33 mouse cellular contexts compared by ENCODE assay signal in the genomic region with DNA sequence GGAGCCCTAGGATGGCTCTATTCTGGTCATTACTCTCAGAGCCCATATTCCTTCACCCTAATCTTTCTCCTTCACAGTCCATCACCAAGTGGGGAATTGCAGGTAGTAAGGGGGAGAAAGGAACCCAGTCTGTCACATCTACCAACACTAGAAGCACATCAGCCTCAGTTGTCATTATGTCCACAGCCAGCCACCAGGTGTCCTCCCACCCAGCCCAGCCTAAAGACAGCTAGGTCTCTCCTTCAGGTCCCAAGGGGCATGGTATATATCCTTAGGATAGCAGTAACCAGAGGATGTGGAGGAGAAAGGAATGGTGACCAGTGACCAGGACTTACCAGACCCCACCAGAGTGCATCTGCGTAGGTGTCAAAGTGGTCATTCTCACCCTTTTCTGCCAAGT. TPM values are rescaled to one million over a fixed set of nuclear protein-coding genes. Genes with fewer than 3 reads are reported as not detected.
DNase-seq lines count a peak whose midpoint lies in the region; ATAC-seq and TF ChIP-seq lines count a peak whose summit lies in the region.
"Had no signal": no experiment of that assay in that cellular context is flagged by ENCODE, and none has a peak within 500 bp of the region (broad histone marks: within the 10 kb centered on the region; RNA-seq: fewer than 3 reads in every experiment).

No protein-coding gene starts in this region.

- H3K36me3 ChIP-seq in kidney, postnatal 0 days (ENCODE audit: insufficient read depth, low read length), result no peaks in the 10 kb centered on the region
- no peaks in the 10 kb centered on the region for H3K36me3 ChIP-seq in midbrain, embryonic 11.5 days (ENCODE audit: control insufficient read depth, insufficient read depth, low read length)
- peaks cover 20% of the 10 kb centered on the region for H3K36me3 ChIP-seq in midbrain, embryonic 16.5 days (ENCODE audit: control insufficient read depth, insufficient read depth, low read length)
- H3K36me3 ChIP-seq: G1E; kidney, embryonic 15.5 days; limb, embryonic 13.5 days; liver, embryonic 13.5 days had no signal

- DNase-seq in CD4-positive, CD25-positive, alpha-beta regulatory T cell, adult 2 months (ENCODE audit: low read depth, low spot score), result peak; percentile 4
- DNase-seq in kidney, postnatal 0 days (ENCODE audit: low spot score), result no peak
- DNase-seq in kidney, postnatal 4 days, result no peak
- DNase-seq in midbrain, embryonic 11.5 days (ENCODE audit: low spot score, missing footprints), result peak; percentile 31
- DNase-seq in left cerebral cortex, postnatal 25 days (ENCODE audit: low spot score in 2 of 2), result no peak
- DNase-seq: adrenal gland, postnatal 14 days; cerebellum, adult 11-12 months; cerebellum, postnatal 10 days; gastrocnemius, postnatal 14 days; heart, postnatal 36 days; kidney, postnatal 36 days; layer of hippocampus, adult 9-11 months; liver, embryonic 13.5 days; lung, embryonic 14.5 days; lung, postnatal 14 days; retina, postnatal 1 day; right cerebral cortex, postnatal 25 days; thymus, adult 18-20 months; thymus, postnatal 25 days had no signal

- no peak overlapping the region for H3K4me2 ChIP-seq in kidney, postnatal 0 days (ENCODE audit: low read length)
- H3K4me2 ChIP-seq in midbrain, embryonic 11.5 days, result no peak overlapping the region
- H3K4me2 ChIP-seq in midbrain, embryonic 16.5 days (ENCODE audit: low read length), result no peak overlapping the region
- H3K4me2 ChIP-seq: heart, embryonic 11.5 days; hindbrain, embryonic 12.5 days; kidney, embryonic 15.5 days; limb, embryonic 13.5 days; liver, embryonic 13.5 days; lung, embryonic 14.5 days had no signal

- no peaks in the 10 kb centered on the region for H3K27me3 ChIP-seq in kidney, postnatal 0 days (ENCODE audit: insufficient read depth, low read length)
- H3K27me3 ChIP-seq in midbrain, embryonic 11.5 days (ENCODE audit: control insufficient read depth, insufficient read depth, low read length), result no peaks in the 10 kb centered on the region
- no peaks in the 10 kb centered on the region for H3K27me3 ChIP-seq in midbrain, embryonic 16.5 days (ENCODE audit: control insufficient read depth, insufficient read depth, low read depth, low read length)
- H3K27me3 ChIP-seq: hindbrain, embryonic 12.5 days; kidney, embryonic 15.5 days; limb, embryonic 13.5 days had no signal

- WGBS in kidney, postnatal 0 days, result 86% methylated on average over 1 of the region's 1 CpGs
- 95% methylated on average over 1 of the region's 1 CpGs for WGBS in midbrain, embryonic 11.5 days
- 100% methylated on average over 1 of the region's 1 CpGs for WGBS in midbrain, embryonic 16.5 days

- no peak overlapping the region for H3K27ac ChIP-seq in kidney, postnatal 0 days
- no peak overlapping the region for H3K27ac ChIP-seq in midbrain, embryonic 11.5 days (ENCODE audit: low read depth, low read length)
- H3K27ac ChIP-seq in midbrain, embryonic 16.5 days (ENCODE audit: low read length), result no peak overlapping the region
- H3K27ac ChIP-seq: hindbrain, embryonic 12.5 days; hindbrain, postnatal 0 days; kidney, embryonic 15.5 days; limb, embryonic 13.5 days; liver, embryonic 13.5 days had no signal

- H3K4me1 ChIP-seq in kidney, postnatal 0 days (replicated peaks; ENCODE audit: insufficient read depth, low read length), result no peaks in the 10 kb centered on the region
- peaks cover 15% of the 10 kb centered on the region for H3K4me1 ChIP-seq in midbrain, embryonic 11.5 days (ENCODE audit: control insufficient read depth, insufficient read depth, low read length)
- peaks cover 32% of the 10 kb centered on the region for H3K4me1 ChIP-seq in midbrain, embryonic 16.5 days (ENCODE audit: control insufficient read depth, insufficient read depth, low read length)
- H3K4me1 ChIP-seq: kidney, embryonic 15.5 days; limb, embryonic 13.5 days had no signal

- no peak overlapping the region for H3K9ac ChIP-seq in kidney, postnatal 0 days (ENCODE audit: low read depth, low read length)
- H3K9ac ChIP-seq in midbrain, embryonic 11.5 days (ENCODE audit: low read length), result no peak overlapping the region
- H3K9ac ChIP-seq in midbrain, embryonic 16.5 days (ENCODE audit: low read depth, low read length), result no peak overlapping the region
- H3K9ac ChIP-seq: hindbrain, embryonic 12.5 days; kidney, embryonic 15.5 days; limb, embryonic 13.5 days; liver, embryonic 13.5 days; lung, embryonic 14.5 days had no signal

- intact Hi-C loops in left cerebral cortex, postnatal 25 days (cut with DNase I), result loop anchor here (5.0 kb wide), 1 partner anchor 41 kb away; no protein-coding TSS in a partner anchor

- no peak for ATAC-seq in CD4-positive, CD25-positive, alpha-beta regulatory T cell, adult 4 months
- ATAC-seq in kidney, postnatal 0 days (replicated peaks; ENCODE audit: low FRiP score, low read depth), result no peak
- no peak for ATAC-seq in midbrain, embryonic 11.5 days (ENCODE audit: low FRiP score)
- no peak for ATAC-seq in midbrain, embryonic 16.5 days
- ATAC-seq in monocyte, adult 5-6 weeks (replicated peaks; ENCODE audit: insufficient number of reproducible peaks, low FRiP score, low TSS enrichment, poor library complexity, severe bottlenecking), result 0 out of 2 replicates have a peak, but pooled peaks have one; percentile 17
- ATAC-seq: forebrain, embryonic 16.5 days; hindbrain, postnatal 0 days; intestine, embryonic 16.5 days had no signal

- H3K4me3 ChIP-seq in kidney, postnatal 0 days (replicated peaks; ENCODE audit: low read depth, low read length), result no peak overlapping the region
- H3K4me3 ChIP-seq in midbrain, embryonic 11.5 days (ENCODE audit: low read depth, low read length), result no peak overlapping the region
- no peak overlapping the region for H3K4me3 ChIP-seq in midbrain, embryonic 16.5 days (ENCODE audit: low read depth, low read length)
- H3K4me3 ChIP-seq: erythroblast, embryonic 14.5 days; hindbrain, embryonic 12.5 days; kidney, embryonic 15.5 days; limb, embryonic 13.5 days; liver, embryonic 13.5 days had no signal

- peak; percentile 7; the same call in 1 of the 2 replicates for TF ChIP-seq CTCF in kidney, postnatal 0 days (IDR thresholded peaks at IDR 0.05; ENCODE audit: low read depth)

- H3K9me3 ChIP-seq in kidney, postnatal 0 days (replicated peaks; ENCODE audit: low read length), result no peaks in the 10 kb centered on the region
- H3K9me3 ChIP-seq in midbrain, embryonic 11.5 days (ENCODE audit: control insufficient read depth, low read length), result no peaks in the 10 kb centered on the region
- no peaks in the 10 kb centered on the region for H3K9me3 ChIP-seq in midbrain, embryonic 16.5 days (replicated peaks; ENCODE audit: control insufficient read depth, low read length, poor library complexity, severe bottlenecking)
- H3K9me3 ChIP-seq: G1E; hindbrain, embryonic 12.5 days; kidney, embryonic 15.5 days; limb, embryonic 13.5 days; liver, embryonic 13.5 days had no signal

RNA-seq across cellular contexts. Expression of a gene that starts 23.4 kb away (rescaled TPM):
- not detected for polyA plus RNA-seq in CD4-positive, CD25-positive, alpha-beta regulatory T cell, adult 4 months (2017; shearing (Covaris generic))
- 0.17 TPM in 1 of 2 replicates, not detected in the other for polyA plus RNA-seq in kidney, postnatal 0 days (2015; fragmentation: Nextera tagmentation; extraction: Ambion mirVana)
- 8.7 and 8.8 TPM in 2 replicates for polyA plus RNA-seq in midbrain, embryonic 11.5 days (2014; fragmentation: Nextera tagmentation; extraction: Ambion mirVana)
- polyA plus RNA-seq in midbrain, embryonic 16.5 days (2015; fragmentation: Nextera tagmentation; extraction: Ambion mirVana), result 50.2 and 50.8 TPM in 2 replicates
- not detected in 3 replicates for total RNA-seq in monocyte, adult 5-6 weeks (2017)
- total RNA-seq in left cerebral cortex, postnatal 25 days (2021), result 100 to 1,000 TPM; 227 to 240 TPM
- total RNA-seq: granulocyte monocyte progenitor cell, adult 5-6 weeks; heart, postnatal 36 days had no signal
- polyA plus RNA-seq: G1E had no signal

RNA-seq across cellular contexts. Expression of a gene that starts 45.1 kb away (rescaled TPM):
- polyA plus RNA-seq in CD4-positive, CD25-positive, alpha-beta regulatory T cell, adult 4 months (2017; shearing (Covaris generic)), result not detected
- polyA plus RNA-seq in kidney, postnatal 0 days (2015; fragmentation: Nextera tagmentation; extraction: Ambion mirVana), result 0.05 TPM in 1 of 2 replicates, not detected in the other
- 0.87 and 0.94 TPM in 2 replicates for polyA plus RNA-seq in midbrain, embryonic 11.5 days (2014; fragmentation: Nextera tagmentation; extraction: Ambion mirVana)
- 10.0 and 11.0 TPM in 2 replicates for polyA plus RNA-seq in midbrain, embryonic 16.5 days (2015; fragmentation: Nextera tagmentation; extraction: Ambion mirVana)
- not detected in 3 replicates for total RNA-seq in monocyte, adult 5-6 weeks (2017)
- 1,000 to 10,000 TPM; 1,322 to 1,385 TPM for total RNA-seq in left cerebral cortex, postnatal 25 days (2021)
- total RNA-seq: common myeloid progenitor, adult 5-6 weeks; granulocyte monocyte progenitor cell, adult 5-6 weeks had no signal
- polyA plus RNA-seq: erythroblast, embryonic 14.5 days; G1E; limb, embryonic 13.5 days; liver, embryonic 13.5 days; lung, embryonic 14.5 days had no signal

Comparison
In these comparisons a context has a peak if more than half of its experiments do, and no peak if none do; other contexts are left out.
1. DNase-seq: peak in CD4-positive, CD25-positive, alpha-beta regulatory T cell, adult 2 months (single experiment) and midbrain, embryonic 11.5 days (single experiment); none in kidney, postnatal 0 days (single experiment), kidney, postnatal 4 days (0 of 2) and left cerebral cortex, postnatal 25 days (0 of 2).